Mouse (Mus musculus) liver, adult 2 months (tissue): Measurements from ENCODE around the gene Rab11fip3.

Experiments used
- CTCF ChIP-seq: fragments of 200-500 bp; IDR thresholded peaks from 2 replicates; pipeline ENCODE4 v1.5.1; 2011; ENCODE audit warnings: low read depth, low read length, control low read depth
- POLR2A ChIP-seq: fragments of 200-500 bp; IDR thresholded peaks from 2 replicates; pipeline ENCODE4 v1.6.1; 2011; ENCODE audit warnings: low read length, control low read depth; ENCODE audit not compliant: insufficient read depth; ENCODE audit errors: extremely low read depth

DNA sequence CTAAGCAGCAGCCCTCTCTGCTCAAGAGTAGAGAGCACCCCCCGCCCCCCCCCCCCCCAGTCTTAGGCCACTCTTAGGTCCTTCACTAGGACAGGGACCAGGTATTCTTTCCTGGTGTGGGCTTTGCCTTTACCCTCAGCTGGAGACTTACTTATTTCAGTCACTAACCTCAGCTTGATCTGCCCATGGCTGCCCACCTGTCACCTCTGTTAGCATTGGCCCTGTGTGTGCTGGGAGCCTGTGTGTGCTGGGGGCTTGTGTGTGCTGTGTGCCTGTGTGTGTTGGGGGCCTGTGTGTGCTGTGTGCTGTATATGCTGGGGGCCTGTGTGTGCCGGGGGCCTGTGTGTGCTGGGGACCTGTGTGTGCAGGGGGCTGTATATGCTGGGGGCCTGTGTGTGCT, 114.7 kb downstream of the Rab11fip3 start:
- TF ChIP-seq CTCF, result no peak
- no peak for TF ChIP-seq POLR2A
